Mouse (Mus musculus) liver, postnatal 0 days (tissue): ENCODE measurements around the gene Gfod1. TPM values are rescaled to one million over a fixed set of nuclear protein-coding genes. Genes with fewer than 3 reads are reported as not detected.

ENCODE experiments used
- ATAC-seq: fragments of 200-750 bp; cut with Nextera tagmentation; 2 replicates; pipeline ENCODE4 v1.8.0; 2017; ENCODE audit warnings: mild to moderate bottlenecking, moderate library complexity
- DNase-seq: peaks from one replicate; pipeline ENCODE4 v3.0.0-alpha.2; 2016
- H3K27ac ChIP-seq: fragments of 300-500 bp; sonication (generic); 2 replicates; pipeline ENCODE4 v1.5.1; 2014; ENCODE audit warnings: antibody characterized with exemption, moderate library complexity, mild to moderate bottlenecking, low read depth
- H3K27me3 ChIP-seq: fragments of 300-500 bp; sonication (generic); 2 replicates; pipeline ENCODE4 v1.6.1; 2014; ENCODE audit warnings: low read length, control low read depth, mixed read lengths; ENCODE audit not compliant: insufficient read depth
- H3K36me3 ChIP-seq: fragments of 300-500 bp; sonication (generic); replicated peaks from 2 replicates; pipeline ENCODE4 v1.6.1; 2014; ENCODE audit warnings: mild to moderate bottlenecking, control low read depth, low read length, moderate library complexity, mixed read lengths; ENCODE audit not compliant: insufficient read depth
- H3K4me1 ChIP-seq: fragments of 300-500 bp; sonication (generic); 2 replicates; pipeline ENCODE4 v1.6.1; 2014; ENCODE audit warnings: antibody characterized with exemption, mild to moderate bottlenecking, control low read depth; ENCODE audit not compliant: insufficient read depth
- H3K4me2 ChIP-seq: fragments of 300-500 bp; sonication (generic); 2 replicates; pipeline ENCODE4 v1.6.1; 2014; ENCODE audit warnings: low read depth, mild to moderate bottlenecking, low read length, moderate library complexity, mixed read lengths
- H3K4me3 ChIP-seq: fragments of 300-500 bp; sonication (generic); 2 replicates; pipeline ENCODE4 v1.5.1; 2014; ENCODE audit warnings: low read depth, low read length
- H3K9ac ChIP-seq: fragments of 300-500 bp; sonication (generic); replicated peaks from 2 replicates; pipeline ENCODE4 v1.6.1; 2014; ENCODE audit warnings: mild to moderate bottlenecking, moderate library complexity
- H3K9me3 ChIP-seq: fragments of 300-500 bp; sonication (generic); 2 replicates; pipeline ENCODE4 v1.6.1; 2016; ENCODE audit warnings: mild to moderate bottlenecking, control low read depth, low read length, mixed read lengths
- CTCF ChIP-seq: sonication (generic); IDR thresholded peaks from 2 replicates; pipeline ENCODE4 v1.5.1; 2016; ENCODE audit warnings: antibody characterized with exemption, low read depth
- EP300 ChIP-seq: IDR thresholded peaks from 2 replicates; pipeline ENCODE4 v1.6.1; 2016; ENCODE audit warnings: antibody characterized with exemption, low read depth, mild to moderate bottlenecking
- WGBS: fragments of 180-500 bp; shearing (Covaris S2); extraction: QIAGEN DNeasy Blood & Tissue Kit; methylation state at CpG from one replicate; pipeline ENCODE4 v1.1.7; 2014; ENCODE audit not compliant: insufficient replicate concordance; 5-methylcytosine and 5-hydroxymethylcytosine counted together
- polyA plus RNA-seq: library from polyadenylated mRNA; unstranded; fragments of >200 nt; fragmentation: Nextera tagmentation; extraction: Ambion mirVana; gene quantifications from 2 replicates; pipeline ENCODE4 v1.2.1, GENCODE M21; 2015

Gfod1 gene
- polyA plus RNA-seq, 1 experiment from 2014 or later = 0.81 TPM

DNA sequence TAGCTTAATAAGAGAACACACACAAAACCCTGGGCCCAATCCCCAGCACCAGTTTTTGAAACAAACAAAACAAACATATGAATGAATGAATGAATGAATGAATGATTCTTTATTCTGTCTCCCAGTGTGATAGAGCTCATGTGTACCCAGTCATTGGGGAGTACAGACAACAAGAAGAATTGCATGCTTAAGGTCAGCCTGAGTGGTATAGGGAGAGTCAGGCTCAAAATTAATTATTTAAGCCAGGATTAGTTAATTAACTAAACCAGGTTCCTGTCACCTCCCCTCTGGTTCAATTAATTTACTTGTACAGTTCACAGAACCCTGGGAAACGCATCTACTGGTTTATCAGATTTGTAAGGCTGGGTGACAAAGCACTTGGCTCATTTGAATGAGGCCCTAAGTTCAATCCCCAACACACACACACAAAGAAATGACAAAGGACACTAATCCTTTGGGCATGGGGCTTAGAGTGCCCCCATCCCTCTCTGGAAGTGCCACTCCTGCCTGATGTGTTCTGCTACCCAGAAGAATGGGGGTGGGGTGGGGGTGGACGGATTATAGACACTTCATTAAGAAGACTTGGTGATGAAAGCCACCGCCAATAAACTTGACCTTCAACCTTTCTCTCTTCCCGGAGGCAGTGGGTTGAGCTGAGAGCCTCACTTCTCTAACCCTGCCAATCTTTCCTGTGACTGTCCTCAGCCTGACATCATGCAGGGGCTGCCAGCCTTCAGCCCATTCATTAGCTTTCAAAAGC lies 34.3 kb downstream of the Gfod1 start:
- Histone ChIP-seq H3K9ac (no peak overlapping the region), H3K27ac (no peak overlapping the region), H3K9me3 (no peaks in the 10 kb centered on the region), H3K4me1 (peaks cover 11% of the 10 kb centered on the region; the same call in 1 of the 2 replicates), H3K27me3 (no peaks in the 10 kb centered on the region), H3K4me3 (no peak overlapping the region), H3K4me2 (no peak overlapping the region), H3K36me3 (no peaks in the 10 kb centered on the region)
- ATAC-seq = no peak
- TF ChIP-seq CTCF = no peak
- 52% methylated on average over 4 of the region's 4 CpGs for whole genome bisulfite sequencing
- DNase-seq = no peak

DNA sequence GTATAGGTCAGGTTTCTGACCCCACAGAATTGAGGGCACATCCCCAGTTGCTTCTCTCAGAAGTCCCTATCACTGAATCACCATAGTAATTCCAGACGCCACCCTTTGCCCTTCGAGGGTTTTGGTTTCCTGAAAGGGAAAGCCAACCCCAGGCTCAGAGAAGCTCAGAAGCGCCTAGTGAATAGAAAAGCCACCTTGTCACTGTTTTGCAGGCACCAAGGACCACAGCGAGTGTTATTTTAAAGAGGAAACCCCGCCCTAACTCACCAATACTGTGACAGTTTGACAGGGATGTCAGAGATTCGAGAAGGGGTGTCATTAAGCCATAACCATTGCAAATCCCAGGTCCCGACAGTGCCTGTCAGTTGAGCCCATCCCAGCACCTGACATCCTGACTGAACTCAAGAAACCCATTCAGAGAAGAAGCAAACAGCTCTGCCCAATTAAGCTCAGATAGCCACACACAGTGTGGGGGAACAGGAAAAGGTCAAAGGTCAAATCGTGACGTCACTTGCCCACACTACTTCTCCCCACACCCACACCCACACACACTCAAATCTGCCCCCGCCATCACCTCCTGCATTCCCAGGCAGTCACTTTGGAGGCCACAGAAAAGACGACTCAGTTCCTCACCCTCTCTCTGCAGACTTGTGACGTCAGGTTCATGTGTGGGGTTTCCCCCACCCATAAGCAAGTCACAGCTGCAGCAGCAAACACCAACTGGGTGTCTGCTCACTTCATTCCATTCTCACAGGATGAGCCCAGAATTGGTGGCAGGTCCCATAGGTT lies 35.2 kb downstream of the Gfod1 start:
- Histone ChIP-seq H3K9me3 (no peaks in the 10 kb centered on the region), H3K4me3 (no peak overlapping the region), H3K4me1 (peaks cover 11% of the 10 kb centered on the region; the same call in 1 of the 2 replicates), H3K4me2 (no peak overlapping the region), H3K27ac (no peak overlapping the region), H3K27me3 (no peaks in the 10 kb centered on the region), H3K9ac (no peak overlapping the region), H3K36me3 (no peaks in the 10 kb centered on the region)
- TF ChIP-seq CTCF = no peak
- no peak for TF ChIP-seq EP300
- DNase-seq (peak; percentile 28), ATAC-seq (peak; percentile 41)
- 35% methylated on average over 12 of the region's 12 CpGs for WGBS

GRCm38 (mm10) chr13:43267902-43268301 lies 36.1 kb downstream of the Gfod1 start:
- WGBS = 84% methylated on average over 2 of the region's 2 CpGs
- no peak overlapping the region for H3K9ac ChIP-seq

DNA sequence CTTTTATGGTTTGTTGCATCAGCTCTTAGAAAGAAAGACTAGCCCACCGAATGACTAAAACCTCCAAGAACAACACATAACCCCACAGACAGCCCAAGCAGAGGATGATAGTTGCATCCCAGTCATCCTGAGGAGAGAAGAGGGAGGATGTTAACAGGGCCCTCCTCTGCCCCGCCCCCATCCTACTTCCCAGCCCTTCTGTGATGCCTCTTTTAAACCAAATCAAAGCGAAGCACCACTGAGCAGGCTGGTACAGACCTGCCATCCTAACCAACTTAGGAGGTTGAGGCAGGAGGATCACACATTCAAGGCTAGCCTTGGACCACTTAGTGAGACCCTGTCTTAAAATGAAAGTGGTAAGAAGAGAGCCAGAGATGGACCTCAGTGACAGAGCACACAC lies 36.8 kb downstream of the Gfod1 start:
- H3K36me3 ChIP-seq = no peaks in the 10 kb centered on the region
- ATAC-seq = no peak
- DNase-seq = no peak
- 88% methylated on average over 3 of the region's 3 CpGs for WGBS
- H3K27ac ChIP-seq = no peak overlapping the region
- no peak overlapping the region for H3K9ac ChIP-seq
- no peak overlapping the region for H3K4me3 ChIP-seq
- H3K4me1 ChIP-seq = peaks cover 14% of the 10 kb centered on the region; the same call in 1 of the 2 replicates
- H3K4me2 ChIP-seq = no peak overlapping the region
- no peaks in the 10 kb centered on the region for H3K9me3 ChIP-seq
- H3K27me3 ChIP-seq = no peaks in the 10 kb centered on the region
- no peak for TF ChIP-seq EP300
- no peak for TF ChIP-seq CTCF

More at GRCm38 (mm10) chr13:43267902-43268301, 36.1 kb downstream of the Gfod1 start:
- Histone ChIP-seq H3K9me3 (no peaks in the 10 kb centered on the region), H3K27me3 (no peaks in the 10 kb centered on the region), H3K36me3 (no peaks in the 10 kb centered on the region), H3K4me2 (no peak overlapping the region), H3K27ac (no peak overlapping the region), H3K4me1 (peaks cover 11% of the 10 kb centered on the region; the same call in 1 of the 2 replicates), H3K4me3 (no peak overlapping the region)
- TF ChIP-seq CTCF (no peak), EP300 (no peak)
- DNase-seq (no peak), ATAC-seq (no peak)

- DNase-seq = no peak
- TF ChIP-seq EP300 (no peak), CTCF (no peak)
- Histone ChIP-seq H3K27me3 (no peaks in the 10 kb centered on the region), H3K27ac (no peak overlapping the region), H3K4me3 (no peak overlapping the region), H3K9me3 (no peaks in the 10 kb centered on the region), H3K4me2 (no peak overlapping the region), H3K4me1 (peaks cover 23% of the 10 kb centered on the region), H3K9ac (no peak overlapping the region), H3K36me3 (no peaks in the 10 kb centered on the region)
- WGBS = 64% methylated on average over 10 of the region's 10 CpGs
- no peak for ATAC-seq
Measured at GRCm38 (mm10) chr13:43266333-43266732, 37.6 kb downstream of the Gfod1 start.

GRCm38 (mm10) chr13:43265116-43265515 lies 38.9 kb downstream of the Gfod1 start:
- no peaks in the 10 kb centered on the region for H3K9me3 ChIP-seq
- H3K4me2 ChIP-seq = no peak overlapping the region
- 71% methylated on average over 4 of the region's 4 CpGs for WGBS
- H3K4me3 ChIP-seq = no peak overlapping the region
- H3K27ac ChIP-seq = no peak overlapping the region
- no peak overlapping the region for H3K9ac ChIP-seq
- DNase-seq (no peak), ATAC-seq (no peak)
- H3K27me3 ChIP-seq = no peaks in the 10 kb centered on the region
- no peak for TF ChIP-seq CTCF
- TF ChIP-seq EP300 = no peak
- peaks cover 34% of the 10 kb centered on the region for H3K4me1 ChIP-seq
- no peaks in the 10 kb centered on the region for H3K36me3 ChIP-seq
